Mouse (Mus musculus) left cerebral cortex, adult 8-10 months (tissue): ENCODE results near the gene Dynlt1f. TPM values are rescaled to one million over a fixed set of nuclear protein-coding genes. Genes with fewer than 3 reads are reported as not detected.
"Not testable (repeated sequence)": the region's sequence is repeated elsewhere in the genome, so short reads cannot be mapped to it uniquely, and the experiment has no call there.

Source experiments
- DNase-seq, 2 experiments: peaks; one replicate each; pipeline ENCODE4 v3.0.0; 2022; ENCODE audit warnings: low spot score in 2 of 2
- total RNA-seq, 4 experiments: library from RNA; stranded (reverse); gene quantifications; 2 replicates each; pipeline ENCODE4 v1.2.4; 2022

The Dynlt1f gene
- 10 to 100 TPM; 26.6 to 39.7 (median 29.6) TPM for total RNA-seq

GRCm38 (mm10) chr17:6655567-6656281, at the start of gene Dynlt1f:
TSS of gene Dynlt1f (minus strand) at chr17:6655900.
- DNase-seq = peak in 1 of 2 experiments; percentile 66

DNA sequence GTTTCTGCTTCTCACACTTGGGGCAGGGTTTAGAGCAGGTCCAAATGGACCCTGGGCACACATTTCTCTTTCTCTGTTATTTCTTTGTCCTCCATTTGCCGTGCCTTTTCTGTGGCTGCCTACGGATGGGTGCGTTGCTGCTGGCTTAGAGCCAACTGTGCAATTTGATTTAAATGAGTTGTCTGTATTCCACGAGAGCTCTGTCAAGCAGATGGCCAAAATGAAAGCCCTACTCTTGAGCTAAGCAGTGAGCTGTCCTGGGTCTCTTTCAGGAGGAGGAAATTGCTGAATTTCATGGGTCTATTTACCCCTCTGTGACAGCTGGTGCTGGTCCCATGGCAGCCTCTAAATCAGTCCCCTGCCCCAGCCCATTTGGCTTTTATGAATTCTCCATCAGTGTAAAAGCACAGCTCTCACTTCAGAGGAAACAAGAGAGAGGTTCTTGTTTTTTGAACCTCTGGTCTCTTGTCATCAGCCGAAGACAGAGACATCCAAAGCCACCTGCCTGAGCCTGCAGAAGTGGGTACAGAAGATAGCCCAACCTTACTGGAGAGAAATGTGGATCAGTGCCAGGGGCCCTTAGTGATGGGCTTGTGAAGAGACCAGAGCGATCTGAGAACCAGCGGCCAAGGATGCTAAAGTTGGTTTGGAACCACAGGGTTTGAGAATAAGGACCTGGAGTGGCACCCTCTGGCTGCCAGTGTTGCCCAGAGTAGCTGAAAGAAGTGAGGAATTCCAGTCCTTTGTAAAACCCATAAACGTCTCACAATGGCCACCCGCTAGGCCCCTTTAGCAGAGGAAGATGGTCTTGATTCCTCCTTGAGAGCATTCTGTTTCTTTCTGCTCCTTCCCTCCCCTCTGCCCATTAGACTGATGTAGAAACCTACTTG, 47.9 kb upstream of the Dynlt1f start:
- not testable (repeated sequence) for DNase-seq

- DNase-seq = not testable (repeated sequence)
Measured at GRCm38 (mm10) chr17:6702625-6703221, 47.0 kb upstream of the Dynlt1f start.

GRCm38 (mm10) chr17:6700077-6700476, 44.4 kb upstream of the Dynlt1f start:
- not testable (repeated sequence) for DNase-seq

DNA sequence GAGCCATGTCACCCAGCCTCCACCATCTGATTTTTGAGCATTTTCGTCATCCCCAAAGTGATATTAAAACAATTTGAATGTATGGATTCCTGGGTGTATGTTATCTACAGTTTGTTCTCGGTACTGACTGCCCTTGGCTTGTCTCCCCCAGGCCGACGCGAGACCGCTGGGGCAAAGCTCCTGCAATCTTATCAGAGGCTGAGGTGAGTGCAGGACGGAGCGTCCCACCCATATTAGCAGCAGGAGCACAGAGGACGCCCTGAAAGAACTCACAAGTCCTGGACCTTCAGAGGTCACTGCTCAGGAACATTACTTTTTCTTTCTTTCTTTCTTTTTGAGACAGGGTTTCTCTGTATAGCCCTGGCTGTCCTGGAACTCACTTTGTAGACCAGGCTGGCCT, 43.8 kb upstream of the Dynlt1f start:
- not testable (repeated sequence) for DNase-seq

GRCm38 (mm10) chr17:6697224-6697775, 41.6 kb upstream of the Dynlt1f start:
- DNase-seq = peak; percentile 43 to 46

GRCm38 (mm10) chr17:6696521-6696920, 40.8 kb upstream of the Dynlt1f start:
- DNase-seq = not testable (repeated sequence)

DNA sequence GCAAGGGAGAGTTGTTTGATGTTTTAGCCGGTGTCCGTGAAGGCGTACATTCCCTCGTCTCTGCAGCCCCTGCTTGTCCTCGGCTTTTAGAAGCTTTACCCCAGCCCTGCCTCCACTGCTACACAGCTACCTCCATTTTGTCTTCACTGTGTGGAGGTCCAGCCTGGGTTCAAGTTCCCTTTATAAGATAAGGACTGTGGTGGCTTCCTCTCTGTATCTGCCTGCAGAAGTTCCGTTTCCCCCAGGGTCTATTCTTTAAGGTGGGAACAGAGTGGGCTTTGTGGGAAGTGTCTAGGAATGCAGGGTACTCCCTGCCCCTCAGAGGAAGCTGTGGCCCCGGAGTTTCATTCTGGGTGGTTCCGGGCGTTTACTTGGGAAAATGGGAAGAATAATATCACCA, 40.0 kb upstream of the Dynlt1f start:
- not testable (repeated sequence) for DNase-seq

GRCm38 (mm10) chr17:6691596-6691995, 35.9 kb upstream of the Dynlt1f start:
- DNase-seq = peak; percentile 68 to 92

- DNase-seq = not testable (repeated sequence)
Measured at GRCm38 (mm10) chr17:6689344-6689743, 33.6 kb upstream of the Dynlt1f start.

- not testable (repeated sequence) for DNase-seq
Measured at GRCm38 (mm10) chr17:6686299-6686971, 30.7 kb upstream of the Dynlt1f start.

GRCm38 (mm10) chr17:6685288-6685818, 29.7 kb upstream of the Dynlt1f start:
- DNase-seq = not testable (repeated sequence)

- DNase-seq = not testable (repeated sequence)
Measured at GRCm38 (mm10) chr17:6684464-6685287, 29.0 kb upstream of the Dynlt1f start.

GRCm38 (mm10) chr17:6683702-6684101, 28.0 kb upstream of the Dynlt1f start:
- not testable (repeated sequence) for DNase-seq

DNA sequence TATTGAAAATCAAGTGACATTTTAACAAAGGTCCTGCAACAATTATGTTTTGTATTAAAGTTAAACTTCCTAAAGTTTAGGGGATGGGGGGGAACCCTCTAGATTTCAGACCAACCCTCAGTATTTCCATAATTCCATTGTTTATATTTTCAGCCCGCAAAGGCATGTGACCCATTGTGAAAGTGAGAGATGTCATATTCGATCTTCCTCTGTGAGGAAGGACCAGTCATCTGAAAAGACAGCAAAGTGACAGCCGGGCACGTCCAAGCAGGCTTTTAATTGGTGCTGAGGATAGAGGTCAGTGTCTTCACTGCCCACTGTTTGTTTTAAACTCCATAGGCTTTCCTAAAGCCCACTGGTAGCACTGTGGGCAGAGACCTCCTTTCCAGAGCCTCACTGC, 26.0 kb upstream of the Dynlt1f start:
- DNase-seq = not testable (repeated sequence)

GRCm38 (mm10) chr17:6678063-6678462, 22.4 kb upstream of the Dynlt1f start:
- not testable (repeated sequence) for DNase-seq

DNA sequence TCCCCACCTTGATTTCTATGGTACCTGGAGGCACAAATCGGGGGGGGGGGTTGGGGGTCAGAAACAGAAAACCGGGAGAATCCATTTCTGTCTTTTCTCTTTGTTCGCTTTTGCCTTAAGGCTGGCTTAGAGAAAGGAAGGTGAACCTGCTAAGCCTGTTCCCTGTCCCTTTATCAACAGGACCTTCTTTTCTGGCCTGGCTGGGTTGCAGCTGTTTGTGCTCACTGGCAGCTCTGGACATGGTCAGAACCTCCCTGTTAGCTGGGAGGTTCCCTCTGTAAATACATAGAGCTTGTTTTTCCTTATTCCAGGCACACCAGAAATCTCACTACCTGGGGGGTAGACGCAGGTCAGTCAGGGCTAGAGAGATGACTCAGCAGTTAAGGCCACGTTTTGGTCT, 18.6 kb upstream of the Dynlt1f start:
- DNase-seq = not testable (repeated sequence)

- DNase-seq = not testable (repeated sequence)
Measured at GRCm38 (mm10) chr17:6668522-6668921, 12.8 kb upstream of the Dynlt1f start.

- not testable (repeated sequence) for DNase-seq
Measured at GRCm38 (mm10) chr17:6665389-6665788, 9.7 kb upstream of the Dynlt1f start.

GRCm38 (mm10) chr17:6662840-6663239, 7.1 kb upstream of the Dynlt1f start:
- DNase-seq = not testable (repeated sequence)
